Mouse (Mus musculus) stomach, embryonic 15.5 days (tissue): ENCODE results near the gene Rnft1. TPM values are rescaled to one million over a fixed set of nuclear protein-coding genes. Genes with fewer than 3 reads are reported as not detected.
"Not testable (repeated sequence)": the region's sequence is repeated elsewhere in the genome, so short reads cannot be mapped to it uniquely, and the experiment has no call there.

ENCODE experiments used
- ATAC-seq: fragments of 200-750 bp; cut with Nextera tagmentation; 2 replicates; pipeline ENCODE4 v1.8.0; 2017; ENCODE audit warnings: low read depth, moderate number of reproducible peaks, moderate TSS enrichment; ENCODE audit not compliant: insufficient read depth, low FRiP score
- H3K27ac ChIP-seq: fragments of 300-500 bp; sonication (generic); 2 replicates; pipeline ENCODE4 v1.5.1; 2015; ENCODE audit warnings: mild to moderate bottlenecking, inconsistent platforms
- H3K27me3 ChIP-seq: fragments of 300-500 bp; sonication (generic); replicated peaks from 2 replicates; pipeline ENCODE4 v1.6.1; 2015; ENCODE audit warnings: inconsistent platforms
- H3K36me3 ChIP-seq: fragments of 300-500 bp; sonication (generic); 2 replicates; pipeline ENCODE4 v1.6.1; 2015; ENCODE audit warnings: inconsistent platforms
- H3K4me1 ChIP-seq: fragments of 300-500 bp; sonication (generic); 2 replicates; pipeline ENCODE4 v1.6.1; 2015; ENCODE audit warnings: inconsistent platforms
- H3K4me2 ChIP-seq: fragments of 300-500 bp; sonication (generic); 2 replicates; pipeline ENCODE4 v1.6.1; 2015; ENCODE audit warnings: mild to moderate bottlenecking, inconsistent platforms
- H3K4me3 ChIP-seq: fragments of 300-500 bp; sonication (generic); replicated peaks from 2 replicates; pipeline ENCODE4 v1.5.1; 2015; ENCODE audit warnings: inconsistent platforms
- H3K9ac ChIP-seq: fragments of 300-500 bp; sonication (generic); 2 replicates; pipeline ENCODE4 v1.6.1; 2015; ENCODE audit warnings: inconsistent platforms
- H3K9me3 ChIP-seq: fragments of 300-500 bp; sonication (generic); 2 replicates; pipeline ENCODE4 v1.6.1; 2016; ENCODE audit warnings: inconsistent platforms
- WGBS: fragments of 180-500 bp; shearing (Covaris S2); methylation state at CpG from one replicate; pipeline ENCODE4 v1.1.7; 2015; 5-methylcytosine and 5-hydroxymethylcytosine counted together
- polyA plus RNA-seq: library from polyadenylated mRNA; unstranded; fragments of >200 nt; fragmentation: Nextera tagmentation; extraction: Ambion mirVana; gene quantifications from 2 replicates; pipeline ENCODE4 v1.2.1, GENCODE M21; 2015

Gene Rnft1
- polyA plus RNA-seq, result 51.0 and 52.0 TPM in 2 replicates

GRCm38 (mm10) chr11:86484101-86484868, at the start of gene Rnft1:
Gene Rnft1 (plus strand): TSS chr11:86484657.
- H3K9me3 ChIP-seq, result no peaks in the 10 kb centered on the region
- peak within 1 kb of the TSS; percentile 80 for H3K9ac ChIP-seq
- H3K27ac ChIP-seq, result peak within 1 kb of the TSS; percentile 92
- H3K4me2 ChIP-seq, result peak within 1 kb of the TSS; percentile 82
- H3K36me3 ChIP-seq, result 0 out of 2 replicates have a peak, but pooled peaks cover under 1% of the 10 kb centered on the region
- peak within 1 kb of the TSS; percentile 73 for H3K4me3 ChIP-seq
- under 1% methylated on average over 68 of the region's 68 CpGs for WGBS
- no peaks in the 10 kb centered on the region for H3K27me3 ChIP-seq
- H3K4me1 ChIP-seq, result peaks cover 8% of the 10 kb centered on the region; the same call in 1 of the 2 replicates
- peak; percentile 98 for ATAC-seq

- Histone ChIP-seq H3K4me3 (no peak overlapping the region), H3K36me3 (no peaks in the 10 kb centered on the region), H3K9ac (no peak overlapping the region), H3K4me1 (no peaks in the 10 kb centered on the region), H3K27me3 (no peaks in the 10 kb centered on the region), H3K9me3 (no peaks in the 10 kb centered on the region), H3K27ac (no peak overlapping the region), H3K4me2 (peak overlapping the region; percentile 4; the same call in 1 of the 2 replicates)
- 23% methylated on average over 5 of the region's 5 CpGs for WGBS
- ATAC-seq, result no peak
Observed at GRCm38 (mm10) chr11:86436843-86437242, 47.6 kb upstream of the Rnft1 start.

DNA sequence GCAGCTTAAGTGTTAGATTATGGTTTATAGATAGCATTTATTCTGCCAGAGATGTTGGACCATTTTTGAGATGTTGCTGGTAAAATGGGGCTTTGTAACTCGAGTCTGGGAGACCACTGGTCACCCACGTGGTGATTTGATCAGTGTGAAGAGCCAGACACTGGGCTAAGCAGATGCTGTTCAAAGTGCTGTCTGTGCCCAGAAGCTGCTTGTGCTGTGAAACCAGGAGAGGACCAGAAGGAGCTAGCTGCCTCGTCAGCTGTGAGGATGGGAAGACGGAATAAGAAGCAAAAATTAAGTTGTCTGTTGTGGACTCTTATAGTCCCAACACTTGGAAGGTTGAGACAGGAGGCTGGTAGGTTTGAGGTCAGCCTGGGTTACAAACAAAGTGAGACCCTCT, 46.2 kb upstream of the Rnft1 start:
- no peak for ATAC-seq
- H3K4me3 ChIP-seq, result no peak overlapping the region
- H3K27ac ChIP-seq, result no peak overlapping the region
- 49% methylated on average over 4 of the region's 4 CpGs for WGBS
- H3K27me3 ChIP-seq, result no peaks in the 10 kb centered on the region
- no peaks in the 10 kb centered on the region for H3K9me3 ChIP-seq
- H3K36me3 ChIP-seq, result no peaks in the 10 kb centered on the region
- H3K9ac ChIP-seq, result no peak overlapping the region
- no peaks in the 10 kb centered on the region for H3K4me1 ChIP-seq
- no peak overlapping the region for H3K4me2 ChIP-seq

DNA sequence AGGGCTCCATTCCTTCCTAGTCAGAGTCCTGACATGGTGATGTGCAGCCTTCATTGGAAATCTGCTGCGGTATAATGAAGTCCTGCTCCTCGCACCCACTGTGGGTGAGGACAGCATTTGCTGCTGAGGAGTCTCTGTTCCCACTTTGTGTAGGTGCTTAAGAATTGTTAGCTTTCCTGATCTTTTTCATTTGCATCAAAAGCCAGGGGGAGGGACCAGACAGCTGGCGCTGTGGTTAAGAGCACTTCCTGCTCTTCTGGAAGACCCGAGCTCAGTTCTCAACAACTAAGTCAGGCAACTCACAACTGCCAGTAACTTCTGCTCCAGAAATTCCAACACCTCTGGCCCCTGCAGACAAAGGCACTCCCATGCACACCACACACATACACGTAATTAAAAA, 43.7 kb upstream of the Rnft1 start:
- no peak overlapping the region for H3K27ac ChIP-seq
- no peak overlapping the region for H3K4me3 ChIP-seq
- no peak overlapping the region for H3K4me2 ChIP-seq
- no peak overlapping the region for H3K9ac ChIP-seq
- no peaks in the 10 kb centered on the region for H3K9me3 ChIP-seq
- no peaks in the 10 kb centered on the region for H3K36me3 ChIP-seq
- no peaks in the 10 kb centered on the region for H3K4me1 ChIP-seq
- H3K27me3 ChIP-seq, result no peaks in the 10 kb centered on the region
- no peak for ATAC-seq
- WGBS, result 51% methylated on average over 5 of the region's 5 CpGs

GRCm38 (mm10) chr11:86453991-86454390, 30.5 kb upstream of the Rnft1 start:
- Histone ChIP-seq H3K27me3 (no peaks in the 10 kb centered on the region), H3K27ac (no peak overlapping the region), H3K9ac (no peak overlapping the region), H3K4me1 (no peaks in the 10 kb centered on the region), H3K4me2 (no peak overlapping the region), H3K9me3 (no peaks in the 10 kb centered on the region), H3K4me3 (no peak overlapping the region), H3K36me3 (no peaks in the 10 kb centered on the region)
- no peak for ATAC-seq
- WGBS, result 94% methylated on average over 5 of the region's 5 CpGs

DNA sequence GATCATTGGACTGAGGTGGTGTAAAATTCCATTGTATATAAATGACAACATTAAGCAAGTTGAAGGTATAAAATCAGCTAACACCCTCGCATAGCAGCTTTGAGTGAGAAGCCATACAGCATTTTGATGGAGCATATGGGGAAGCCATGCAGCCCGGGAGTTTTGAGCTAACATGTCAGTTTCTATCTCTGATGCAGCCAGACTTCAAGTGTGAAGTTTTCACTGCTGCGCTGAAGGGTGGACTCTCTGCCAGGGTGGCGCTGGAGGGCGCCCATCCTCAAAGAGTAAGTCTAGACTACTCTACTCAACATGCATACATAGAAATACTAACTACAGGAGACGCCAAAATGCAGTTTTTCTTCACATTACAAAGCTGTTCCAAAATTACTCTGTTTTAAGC, 26.9 kb upstream of the Rnft1 start:
- Histone ChIP-seq H3K27me3 (no peaks in the 10 kb centered on the region), H3K4me3 (no peak overlapping the region), H3K4me1 (no peaks in the 10 kb centered on the region), H3K9ac (no peak overlapping the region), H3K4me2 (no peak overlapping the region), H3K27ac (no peak overlapping the region), H3K36me3 (no peaks in the 10 kb centered on the region), H3K9me3 (no peaks in the 10 kb centered on the region)
- WGBS, result 81% methylated on average over 6 of the region's 6 CpGs
- ATAC-seq, result no peak

DNA sequence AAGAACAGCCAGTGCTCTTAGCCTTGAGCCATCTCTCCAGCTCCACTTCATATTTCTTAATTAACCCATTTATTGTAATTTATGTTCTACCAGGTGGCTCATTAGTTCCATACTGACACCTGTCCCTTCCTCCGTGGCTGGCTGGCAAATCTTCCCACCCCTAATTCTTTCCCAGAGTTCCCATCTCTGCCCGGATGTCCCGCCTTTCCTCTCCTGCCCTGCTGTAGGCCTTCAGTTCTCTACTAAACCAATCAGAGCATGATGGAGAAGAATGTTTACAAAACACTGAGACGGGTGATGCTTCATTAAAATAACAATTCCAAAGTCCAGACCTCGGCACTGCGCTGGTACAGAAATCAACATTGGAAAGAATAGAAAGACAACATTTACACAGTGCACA, 25.6 kb upstream of the Rnft1 start:
- H3K36me3 ChIP-seq, result no peaks in the 10 kb centered on the region
- no peaks in the 10 kb centered on the region for H3K9me3 ChIP-seq
- no peak for ATAC-seq
- no peak overlapping the region for H3K27ac ChIP-seq
- no peak overlapping the region for H3K9ac ChIP-seq
- H3K4me1 ChIP-seq, result no peaks in the 10 kb centered on the region
- H3K27me3 ChIP-seq, result no peaks in the 10 kb centered on the region
- WGBS, result 77% methylated on average over 6 of the region's 6 CpGs
- H3K4me2 ChIP-seq, result no peak overlapping the region
- no peak overlapping the region for H3K4me3 ChIP-seq

DNA sequence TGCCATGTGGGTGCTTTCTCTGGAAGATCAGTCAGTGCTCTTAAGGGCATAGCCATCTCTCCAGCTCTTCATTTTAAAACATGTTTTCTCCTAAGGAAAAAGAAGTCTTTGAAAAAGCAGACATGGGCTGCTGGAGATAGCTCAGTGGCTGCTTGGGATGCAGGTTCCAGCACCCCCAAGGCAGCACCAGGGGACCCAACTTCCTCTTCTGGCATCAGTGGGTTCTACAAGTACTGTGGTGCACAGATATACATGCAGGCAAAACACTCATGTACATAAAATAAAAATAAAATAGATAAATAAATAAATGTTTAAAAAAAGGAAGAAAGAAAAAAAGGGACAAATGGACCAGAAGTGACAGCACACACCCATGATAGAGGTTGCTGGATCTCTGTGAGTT, 21.9 kb upstream of the Rnft1 start:
- Histone ChIP-seq H3K27me3 (no peaks in the 10 kb centered on the region), H3K4me2 (no peak overlapping the region), H3K9ac (no peak overlapping the region), H3K4me3 (no peak overlapping the region), H3K36me3 (no peaks in the 10 kb centered on the region), H3K4me1 (no peaks in the 10 kb centered on the region), H3K9me3 (no peaks in the 10 kb centered on the region), H3K27ac (no peak overlapping the region)
- ATAC-seq, result no peak

GRCm38 (mm10) chr11:86464275-86464674, 20.2 kb upstream of the Rnft1 start:
- not testable (repeated sequence) for H3K36me3 ChIP-seq, H3K4me1 ChIP-seq, H3K4me2 ChIP-seq, H3K9ac ChIP-seq, H3K27me3 ChIP-seq, H3K9me3 ChIP-seq, H3K27ac ChIP-seq, H3K4me3 ChIP-seq, ATAC-seq
- WGBS, result 20% methylated on average over 8 of the region's 8 CpGs

DNA sequence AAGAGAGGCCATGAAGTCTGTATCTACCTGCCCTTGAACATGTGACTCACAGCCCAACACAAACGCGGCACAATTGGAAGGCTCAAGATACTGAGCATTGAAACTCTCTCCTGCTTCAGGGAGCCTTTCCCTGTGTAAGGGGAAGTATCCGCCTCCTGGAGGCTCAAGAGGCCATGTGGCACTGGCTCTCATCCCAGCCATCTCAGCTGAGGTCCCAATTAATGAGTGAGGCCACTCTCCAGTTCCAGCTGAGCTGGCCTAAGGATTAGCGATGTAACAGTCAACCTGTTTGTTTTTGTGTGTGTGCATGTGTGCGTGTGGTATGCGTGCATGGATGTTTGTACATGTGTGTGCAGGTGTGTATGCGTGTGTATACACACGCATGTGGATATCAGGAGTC, 16.1 kb upstream of the Rnft1 start:
- Histone ChIP-seq H3K4me1 (peaks cover 5% of the 10 kb centered on the region; the same call in 1 of the 2 replicates), H3K9me3 (no peaks in the 10 kb centered on the region), H3K4me2 (no peak overlapping the region), H3K9ac (no peak overlapping the region), H3K36me3 (no peaks in the 10 kb centered on the region), H3K27ac (no peak overlapping the region), H3K27me3 (no peaks in the 10 kb centered on the region), H3K4me3 (no peak overlapping the region)
- WGBS, result 79% methylated on average over 8 of the region's 8 CpGs
- ATAC-seq, result no peak

- Histone ChIP-seq H3K27me3 (no peaks in the 10 kb centered on the region), H3K9ac (no peak overlapping the region), H3K4me3 (no peak overlapping the region), H3K9me3 (no peaks in the 10 kb centered on the region), H3K4me1 (peaks cover 8% of the 10 kb centered on the region; the same call in 1 of the 2 replicates), H3K36me3 (no peaks in the 10 kb centered on the region), H3K27ac (no peak overlapping the region), H3K4me2 (no peak overlapping the region)
- WGBS, result 70% methylated on average over 4 of the region's 4 CpGs
- no peak for ATAC-seq
Observed at GRCm38 (mm10) chr11:86468971-86469370, 15.5 kb upstream of the Rnft1 start.

DNA sequence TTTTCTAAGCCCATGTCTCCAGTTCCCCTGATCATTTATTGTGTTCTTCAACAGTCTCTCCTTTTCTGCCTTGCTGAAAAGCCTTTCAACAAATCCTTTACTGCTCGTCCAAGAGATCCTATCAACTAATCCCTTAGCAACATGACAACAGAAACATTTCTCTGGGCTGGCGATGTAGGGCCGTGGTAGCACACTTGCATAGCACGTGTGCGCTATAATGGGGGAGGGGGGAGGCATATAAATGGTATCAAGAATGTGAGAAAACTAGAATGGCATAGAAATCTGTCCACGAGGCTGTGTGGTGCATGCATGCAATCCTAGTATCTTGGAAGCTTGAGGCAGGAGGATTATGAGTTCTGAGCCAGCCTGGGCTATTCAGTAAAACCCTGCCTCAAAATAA, 12.7 kb upstream of the Rnft1 start:
- Histone ChIP-seq H3K9me3 (no peaks in the 10 kb centered on the region), H3K9ac (no peak overlapping the region), H3K4me2 (no peak overlapping the region), H3K4me1 (peaks cover 8% of the 10 kb centered on the region; the same call in 1 of the 2 replicates), H3K36me3 (no peaks in the 10 kb centered on the region), H3K4me3 (no peak overlapping the region), H3K27me3 (no peaks in the 10 kb centered on the region), H3K27ac (no peak overlapping the region)
- WGBS, result 62% methylated on average over 6 of the region's 6 CpGs
- no peak for ATAC-seq
